In genomic region chr8:87894287-87894686, GRCm38 (mm10) we compare ENCODE assay signal across 14 mouse cellular contexts.
DNase-seq lines count a peak whose midpoint lies in the region; ATAC-seq and TF ChIP-seq lines count a peak whose summit lies in the region.
"Had no signal": no experiment of that assay in that cellular context is flagged by ENCODE, and none has a peak within 500 bp of the region (broad histone marks: within the 10 kb centered on the region; RNA-seq: fewer than 3 reads in every experiment).

No protein-coding gene starts in this region.

- H3K36me3 ChIP-seq in neural tube, embryonic 13.5 days, result no peaks in the 10 kb centered on the region
- no peaks in the 10 kb centered on the region for H3K36me3 ChIP-seq in limb, embryonic 10.5 days
- H3K36me3 ChIP-seq: heart, embryonic 15.5 days; liver, embryonic 15.5 days had no signal

- H3K4me3 ChIP-seq in gastrocnemius, adult 2 months, result no peak overlapping the region
- no peak overlapping the region for H3K4me3 ChIP-seq in neural tube, embryonic 13.5 days
- no peak overlapping the region for H3K4me3 ChIP-seq in limb, embryonic 10.5 days
- H3K4me3 ChIP-seq: heart, embryonic 15.5 days; liver, embryonic 15.5 days had no signal

- ATAC-seq in neural tube, embryonic 13.5 days (ENCODE audit: low read depth), result no peak

- DNase-seq in gastrocnemius, adult 2 months, result no peak
- DNase-seq in gastrocnemius, postnatal 4 days (ENCODE audit: low spot score in 2 of 2), result no peak
- DNase-seq in neural tube, embryonic 10.5 days (ENCODE audit: extremely low spot score, low spot score), result no peak
- DNase-seq in limb, embryonic 10.5 days (ENCODE audit: low spot score), result no peak
- DNase-seq in testis, postnatal 14 days (ENCODE audit: low spot score), result peak; percentile 29
- no peak for DNase-seq in spleen, postnatal 14 days (ENCODE audit: low spot score in 2 of 2)
- DNase-seq: cerebellum, adult 9-10 months; embryo, embryonic 11 days; spleen, adult 18-20 months; thymus, adult 18-20 months had no signal

- no peaks in the 10 kb centered on the region for H3K9me3 ChIP-seq in neural tube, embryonic 13.5 days
- no peaks in the 10 kb centered on the region for H3K9me3 ChIP-seq in limb, embryonic 10.5 days (replicated peaks)
- H3K9me3 ChIP-seq: heart, embryonic 15.5 days; liver, embryonic 15.5 days had no signal

- no peaks in the 10 kb centered on the region for H3K27me3 ChIP-seq in neural tube, embryonic 13.5 days
- no peaks in the 10 kb centered on the region for H3K27me3 ChIP-seq in limb, embryonic 10.5 days (ENCODE audit: low read depth, poor library complexity, severe bottlenecking)
- H3K27me3 ChIP-seq: heart, embryonic 15.5 days; liver, embryonic 15.5 days had no signal

- intact Hi-C loops in gastrocnemius, adult 2 months (cut with DNase I), result no loop called here

- H3K4me2 ChIP-seq in neural tube, embryonic 13.5 days, result no peak overlapping the region
- H3K4me2 ChIP-seq: heart, embryonic 15.5 days; liver, embryonic 15.5 days; midbrain, embryonic 11.5 days had no signal

- peak overlapping the region; percentile 46; the same call in 1 of the 2 replicates for H3K27ac ChIP-seq in gastrocnemius, adult 2 months
- H3K27ac ChIP-seq in neural tube, embryonic 13.5 days (replicated peaks), result no peak overlapping the region
- peak overlapping the region; percentile 74 for H3K27ac ChIP-seq in limb, embryonic 10.5 days
- H3K27ac ChIP-seq: heart, embryonic 15.5 days; liver, embryonic 15.5 days had no signal

- H3K9ac ChIP-seq in neural tube, embryonic 13.5 days, result 0 out of 2 replicates have a peak overlapping the region, but pooled peaks have one; percentile 5
- H3K9ac ChIP-seq: heart, embryonic 15.5 days; liver, embryonic 15.5 days had no signal

- WGBS in neural tube, embryonic 13.5 days, result 55% methylated on average over 8 of the region's 8 CpGs
- 56% methylated on average over 8 of the region's 8 CpGs for WGBS in limb, embryonic 10.5 days

- peaks cover 83% of the 10 kb centered on the region for H3K4me1 ChIP-seq in neural tube, embryonic 13.5 days (replicated peaks)
- peaks cover 88% of the 10 kb centered on the region for H3K4me1 ChIP-seq in limb, embryonic 10.5 days

- TF ChIP-seq CTCF in gastrocnemius, adult 2 months (IDR thresholded peaks at IDR 0.05), result no peak
